Mouse (Mus musculus): ENCODE data around the gene Inpp4a. TPM values are rescaled to one million over a fixed set of nuclear protein-coding genes. Genes with fewer than 3 reads are reported as not detected.

The Inpp4a gene
- polyA plus RNA-seq, 1 experiment from 2014 or later: 7.8 TPM

GRCm38 (mm10) chr1:37368768-37369385 lies 69.2 kb downstream of the Inpp4a start:
- no peak overlapping the region for H3K27ac ChIP-seq (ENCODE audit: low read depth, low read length)
- no peak overlapping the region for H3K9ac ChIP-seq (ENCODE audit: low read depth, low read length)
- WGBS: 78% methylated on average over 7 of the region's 7 CpGs
- no peak for TF ChIP-seq CTCF (IDR thresholded peaks at IDR 0.05; ENCODE audit: low read depth)
- no peak overlapping the region for H3K4me2 ChIP-seq (replicated peaks; ENCODE audit: low read depth)
- ATAC-seq: no peak
- peaks cover 49% of the 10 kb centered on the region for H3K36me3 ChIP-seq (ENCODE audit: control insufficient read depth, insufficient read depth)
- H3K9me3 ChIP-seq (ENCODE audit: control insufficient read depth): no peaks in the 10 kb centered on the region
- no peaks in the 10 kb centered on the region for H3K4me1 ChIP-seq (replicated peaks; ENCODE audit: control insufficient read depth, insufficient read depth, low read length)
- no peaks in the 10 kb centered on the region for H3K27me3 ChIP-seq (replicated peaks; ENCODE audit: control insufficient read depth, insufficient read depth, low read length)
- no peak overlapping the region for H3K4me3 ChIP-seq (ENCODE audit: low read depth, low read length)

- Histone ChIP-seq H3K36me3 (ENCODE audit: control insufficient read depth, insufficient read depth) (peaks cover 64% of the 10 kb centered on the region), H3K27ac (ENCODE audit: low read depth, low read length) (no peak overlapping the region), H3K9me3 (ENCODE audit: control insufficient read depth) (no peaks in the 10 kb centered on the region), H3K4me1 (replicated peaks; ENCODE audit: control insufficient read depth, insufficient read depth, low read length) (no peaks in the 10 kb centered on the region), H3K9ac (ENCODE audit: low read depth, low read length) (no peak overlapping the region), H3K4me2 (replicated peaks; ENCODE audit: low read depth) (no peak overlapping the region), H3K4me3 (ENCODE audit: low read depth, low read length) (no peak overlapping the region), H3K27me3 (replicated peaks; ENCODE audit: control insufficient read depth, insufficient read depth, low read length) (no peaks in the 10 kb centered on the region)
- TF ChIP-seq CTCF (IDR thresholded peaks at IDR 0.05; ENCODE audit: low read depth): no peak
- WGBS: 93% methylated on average over 8 of the region's 8 CpGs
- no peak for ATAC-seq
Measured at GRCm38 (mm10) chr1:37376177-37376576, 76.5 kb downstream of the Inpp4a start.

- H3K9me3 ChIP-seq (ENCODE audit: control insufficient read depth): no peaks in the 10 kb centered on the region
- peaks cover 58% of the 10 kb centered on the region for H3K36me3 ChIP-seq (ENCODE audit: control insufficient read depth, insufficient read depth)
- no peak for ATAC-seq
- no peak overlapping the region for H3K4me2 ChIP-seq (replicated peaks; ENCODE audit: low read depth)
- no peaks in the 10 kb centered on the region for H3K4me1 ChIP-seq (replicated peaks; ENCODE audit: control insufficient read depth, insufficient read depth, low read length)
- 96% methylated on average over 2 of the region's 2 CpGs for WGBS
- H3K4me3 ChIP-seq (ENCODE audit: low read depth, low read length): no peak overlapping the region
- H3K27ac ChIP-seq (ENCODE audit: low read depth, low read length): no peak overlapping the region
- no peaks in the 10 kb centered on the region for H3K27me3 ChIP-seq (replicated peaks; ENCODE audit: control insufficient read depth, insufficient read depth, low read length)
- no peak for TF ChIP-seq CTCF (IDR thresholded peaks at IDR 0.05; ENCODE audit: low read depth)
- H3K9ac ChIP-seq (ENCODE audit: low read depth, low read length): no peak overlapping the region
Measured at GRCm38 (mm10) chr1:37376751-37377150, 77.1 kb downstream of the Inpp4a start.

- no peak for TF ChIP-seq CTCF (IDR thresholded peaks at IDR 0.05; ENCODE audit: low read depth)
- no peak overlapping the region for H3K9ac ChIP-seq (ENCODE audit: low read depth, low read length)
- no peaks in the 10 kb centered on the region for H3K27me3 ChIP-seq (replicated peaks; ENCODE audit: control insufficient read depth, insufficient read depth, low read length)
- H3K4me1 ChIP-seq (replicated peaks; ENCODE audit: control insufficient read depth, insufficient read depth, low read length): no peaks in the 10 kb centered on the region
- no peak overlapping the region for H3K27ac ChIP-seq (ENCODE audit: low read depth, low read length)
- no peaks in the 10 kb centered on the region for H3K9me3 ChIP-seq (ENCODE audit: control insufficient read depth)
- 87% methylated on average over 5 of the region's 5 CpGs for WGBS
- H3K4me2 ChIP-seq (replicated peaks; ENCODE audit: low read depth): no peak overlapping the region
- no peak for ATAC-seq
- peaks cover 51% of the 10 kb centered on the region for H3K36me3 ChIP-seq (ENCODE audit: control insufficient read depth, insufficient read depth)
- no peak overlapping the region for H3K4me3 ChIP-seq (ENCODE audit: low read depth, low read length)
Measured at GRCm38 (mm10) chr1:37378095-37378494, 78.4 kb downstream of the Inpp4a start.

- Histone ChIP-seq H3K27ac (ENCODE audit: low read depth, low read length) (no peak overlapping the region), H3K36me3 (ENCODE audit: control insufficient read depth, insufficient read depth) (peaks cover 46% of the 10 kb centered on the region), H3K4me3 (ENCODE audit: low read depth, low read length) (no peak overlapping the region), H3K9ac (ENCODE audit: low read depth, low read length) (no peak overlapping the region), H3K4me2 (replicated peaks; ENCODE audit: low read depth) (no peak overlapping the region), H3K4me1 (replicated peaks; ENCODE audit: control insufficient read depth, insufficient read depth, low read length) (no peaks in the 10 kb centered on the region), H3K27me3 (replicated peaks; ENCODE audit: control insufficient read depth, insufficient read depth, low read length) (no peaks in the 10 kb centered on the region), H3K9me3 (ENCODE audit: control insufficient read depth) (no peaks in the 10 kb centered on the region)
- no peak for TF ChIP-seq CTCF (IDR thresholded peaks at IDR 0.05; ENCODE audit: low read depth)
- 56% methylated on average over 4 of the region's 4 CpGs for WGBS
- no peak for ATAC-seq
Measured at GRCm38 (mm10) chr1:37379536-37379935, 79.9 kb downstream of the Inpp4a start.

GRCm38 (mm10) chr1:37380913-37381312 lies 81.2 kb downstream of the Inpp4a start:
- 95% methylated on average over 5 of the region's 5 CpGs for WGBS
- Histone ChIP-seq H3K4me3 (ENCODE audit: low read depth, low read length) (no peak overlapping the region), H3K27me3 (replicated peaks; ENCODE audit: control insufficient read depth, insufficient read depth, low read length) (no peaks in the 10 kb centered on the region), H3K4me2 (replicated peaks; ENCODE audit: low read depth) (no peak overlapping the region), H3K4me1 (replicated peaks; ENCODE audit: control insufficient read depth, insufficient read depth, low read length) (no peaks in the 10 kb centered on the region), H3K27ac (ENCODE audit: low read depth, low read length) (no peak overlapping the region), H3K9me3 (ENCODE audit: control insufficient read depth) (no peaks in the 10 kb centered on the region), H3K9ac (ENCODE audit: low read depth, low read length) (no peak overlapping the region), H3K36me3 (ENCODE audit: control insufficient read depth, insufficient read depth) (peaks cover 38% of the 10 kb centered on the region)
- ATAC-seq: no peak
- TF ChIP-seq CTCF (IDR thresholded peaks at IDR 0.05; ENCODE audit: low read depth): no peak

GRCm38 (mm10) chr1:37384304-37384703 lies 84.6 kb downstream of the Inpp4a start:
- H3K27ac ChIP-seq (ENCODE audit: low read depth, low read length): no peak overlapping the region
- H3K9ac ChIP-seq (ENCODE audit: low read depth, low read length): no peak overlapping the region
- no peak overlapping the region for H3K4me2 ChIP-seq (replicated peaks; ENCODE audit: low read depth)
- no peaks in the 10 kb centered on the region for H3K9me3 ChIP-seq (ENCODE audit: control insufficient read depth)
- no peaks in the 10 kb centered on the region for H3K27me3 ChIP-seq (replicated peaks; ENCODE audit: control insufficient read depth, insufficient read depth, low read length)
- ATAC-seq: no peak
- WGBS: 73% methylated on average over 3 of the region's 3 CpGs
- peaks cover 28% of the 10 kb centered on the region for H3K36me3 ChIP-seq (ENCODE audit: control insufficient read depth, insufficient read depth)
- TF ChIP-seq CTCF (IDR thresholded peaks at IDR 0.05; ENCODE audit: low read depth): no peak
- no peaks in the 10 kb centered on the region for H3K4me1 ChIP-seq (replicated peaks; ENCODE audit: control insufficient read depth, insufficient read depth, low read length)
- H3K4me3 ChIP-seq (ENCODE audit: low read depth, low read length): no peak overlapping the region

All from intestine, postnatal 0 days (tissue).